Mouse (Mus musculus): Measurements from ENCODE around the gene Sptb. TPM values are rescaled to one million over a fixed set of nuclear protein-coding genes. Genes with fewer than 3 reads are reported as not detected.

The Sptb gene
- polyA plus RNA-seq, 1 experiment from 2014 or later: 4.3 TPM

- Histone ChIP-seq H3K9me3 (replicated peaks; ENCODE audit: control insufficient read depth, low read length) (no peaks in the 10 kb centered on the region), H3K9ac (ENCODE audit: low read length) (no peak within 1 kb of the TSS), H3K27me3 (ENCODE audit: control insufficient read depth, insufficient read depth, low read length) (no peaks in the 10 kb centered on the region; the same call in 1 of the 2 replicates), H3K27ac (ENCODE audit: low read length) (0 out of 2 replicates have a peak within 1 kb of the TSS, but pooled peaks have one; percentile 10), H3K4me3 (replicated peaks; ENCODE audit: low read length) (peak within 1 kb of the TSS; percentile 4; the same call in 1 of the 2 replicates), H3K4me2 (ENCODE audit: low read depth, low read length) (peak within 1 kb of the TSS; percentile 96; the same call in 1 of the 2 replicates), H3K36me3 (ENCODE audit: control insufficient read depth, insufficient read depth, low read length) (no peaks in the 10 kb centered on the region), H3K4me1 (ENCODE audit: control insufficient read depth, insufficient read depth, low read length) (peaks cover 15% of the 10 kb centered on the region)
- 52% methylated on average over 6 of the region's 6 CpGs for WGBS
- ATAC-seq (ENCODE audit: insufficient read depth, low FRiP score): no peak
These were observed 179.7 kb downstream of the Sptb start, which contains the start of gene Plekhg3 for GRCm38 (mm10) chr12:76530580-76531139. TSS of gene Plekhg3 (plus strand) at chr12:76530891.

Small RNAs within 50 kb of the gene (microRNA-seq; reads per million reads assigned to microRNA genes)
- gene Mir5135: not detected

Other genes with a start within 250 kb of the Sptb start
- 10.2 and 11.6 TPM in 2 replicates for gene Plekhg3, start 179.7 kb downstream of the Sptb start, polyA plus RNA-seq (2015; fragmentation: Nextera tagmentation; extraction: Ambion mirVana)
- gene Churc1, start 55.0 kb upstream of the Sptb start, polyA plus RNA-seq (2015; fragmentation: Nextera tagmentation; extraction: Ambion mirVana): 140 and 149 TPM in 2 replicates
- 34.4 and 37.4 TPM in 2 replicates for gene Fntb, start 55.0 kb upstream of the Sptb start, polyA plus RNA-seq (2015; fragmentation: Nextera tagmentation; extraction: Ambion mirVana)
- 138 and 180 TPM in 2 replicates for gene Gpx2, start 85.0 kb upstream of the Sptb start, polyA plus RNA-seq (2015; fragmentation: Nextera tagmentation; extraction: Ambion mirVana)
- 38.3 and 49.3 TPM in 2 replicates for gene Rab15, start 112.4 kb upstream of the Sptb start, polyA plus RNA-seq (2015; fragmentation: Nextera tagmentation; extraction: Ambion mirVana)